Mouse (Mus musculus) spleen, postnatal 14 days (tissue): Measurements from ENCODE around the gene Alkbh3.

Experiments used
- DNase-seq, 2 experiments: peaks; one replicate each; pipeline ENCODE4 v3.0.0; 2021 to 2022; ENCODE audit warnings: low spot score in 2 of 2

The Alkbh3 gene

GRCm38 (mm10) chr2:93954781-93955578 lies 55.6 kb downstream of the Alkbh3 start:
- DNase-seq: no peak

- DNase-seq: no peak
These were observed 56.9 kb downstream of the Alkbh3 start for GRCm38 (mm10) chr2:93953726-93954125.

- no peak for DNase-seq
These were observed 63.6 kb downstream of the Alkbh3 start for GRCm38 (mm10) chr2:93946976-93947375.

- DNase-seq: no peak
These were observed 65.8 kb downstream of the Alkbh3 start for GRCm38 (mm10) chr2:93944855-93945254.

- no peak for DNase-seq
These were observed 66.5 kb downstream of the Alkbh3 start for GRCm38 (mm10) chr2:93944099-93944498.

- DNase-seq: no peak
These were observed 68.9 kb downstream of the Alkbh3 start for GRCm38 (mm10) chr2:93941670-93942069.

GRCm38 (mm10) chr2:93938534-93938933 lies 72.1 kb downstream of the Alkbh3 start:
- no peak for DNase-seq
